Mouse (Mus musculus) kidney, embryonic 16.5 days (tissue): Measurements from ENCODE around the gene Clps. TPM values are rescaled to one million over a fixed set of nuclear protein-coding genes. Genes with fewer than 3 reads are reported as not detected.

Experiments
- ATAC-seq: fragments of 200-750 bp; cut with Nextera tagmentation; 2 replicates; pipeline ENCODE4 v1.8.0; 2017; ENCODE audit warnings: moderate TSS enrichment; ENCODE audit not compliant: low FRiP score, low TSS enrichment
- H3K27ac ChIP-seq: fragments of 300-500 bp; sonication (generic); 2 replicates; pipeline ENCODE4 v1.5.1; 2014; ENCODE audit warnings: low read length
- H3K27me3 ChIP-seq: fragments of 300-500 bp; sonication (generic); 2 replicates; pipeline ENCODE4 v1.6.1; 2014; ENCODE audit warnings: low read length, control low read depth, mixed read lengths; ENCODE audit not compliant: insufficient read depth
- H3K36me3 ChIP-seq: fragments of 300-500 bp; sonication (generic); 2 replicates; pipeline ENCODE4 v1.6.1; 2014; ENCODE audit warnings: low read length, control low read depth, mixed read lengths; ENCODE audit not compliant: insufficient read depth
- H3K4me1 ChIP-seq: fragments of 300-500 bp; sonication (generic); 2 replicates; pipeline ENCODE4 v1.6.1; 2014; ENCODE audit warnings: low read length, control low read depth, mixed read lengths; ENCODE audit not compliant: insufficient read depth
- H3K4me2 ChIP-seq: fragments of 300-500 bp; sonication (generic); replicated peaks from 2 replicates; pipeline ENCODE4 v1.6.1; 2014; ENCODE audit warnings: low read depth, low read length
- H3K4me3 ChIP-seq: fragments of 300-500 bp; sonication (generic); 2 replicates; pipeline ENCODE4 v1.5.1; 2014; ENCODE audit warnings: mild to moderate bottlenecking, low read length
- H3K9ac ChIP-seq: fragments of 300-500 bp; sonication (generic); replicated peaks from 2 replicates; pipeline ENCODE4 v1.6.1; 2014; ENCODE audit warnings: low read length
- H3K9me3 ChIP-seq: fragments of 300-500 bp; sonication (generic); 2 replicates; pipeline ENCODE4 v1.6.1; 2016; ENCODE audit warnings: low read length, control low read depth
- WGBS: fragments of 180-500 bp; shearing (Covaris S2); extraction: QIAGEN DNeasy Blood & Tissue Kit; methylation state at CpG from one replicate; pipeline ENCODE4 v1.1.7; 2014; 5-methylcytosine and 5-hydroxymethylcytosine counted together
- microRNA-seq: library from miRNA; unstranded; fragments of <30 nt; microRNA quantifications from one replicate; pipeline ENCODE4, GENCODE M21; 2016
- polyA plus RNA-seq: library from polyadenylated mRNA; unstranded; fragments of >200 nt; fragmentation: Nextera tagmentation; extraction: Ambion mirVana; gene quantifications from 2 replicates; pipeline ENCODE4 v1.2.1, GENCODE M21; 2015

The Clps gene
- polyA plus RNA-seq, 1 experiment from 2014 or later, result not detected

- Histone ChIP-seq H3K4me1 (peaks cover 59% of the 10 kb centered on the region), H3K9me3 (no peaks in the 10 kb centered on the region)
Measured at GRCm38 (mm10) chr17:28514555-28514954, 46.0 kb downstream of the Clps start.

GRCm38 (mm10) chr17:28513844-28514243, 46.7 kb downstream of the Clps start:
- no peak overlapping the region for H3K4me2 ChIP-seq
- peaks cover 59% of the 10 kb centered on the region for H3K4me1 ChIP-seq
- 59% methylated on average over 7 of the region's 7 CpGs for WGBS
- H3K4me3 ChIP-seq, result no peak overlapping the region
- H3K9ac ChIP-seq, result no peak overlapping the region
- H3K9me3 ChIP-seq, result no peaks in the 10 kb centered on the region
- no peak overlapping the region for H3K27ac ChIP-seq
- no peak for ATAC-seq
- no peaks in the 10 kb centered on the region for H3K36me3 ChIP-seq
- no peaks in the 10 kb centered on the region for H3K27me3 ChIP-seq

More at GRCm38 (mm10) chr17:28514555-28514954, 46.0 kb downstream of the Clps start:
- WGBS, result 68% methylated on average over 4 of the region's 5 CpGs
- H3K36me3 ChIP-seq, result no peaks in the 10 kb centered on the region
- no peak for ATAC-seq
- H3K27ac ChIP-seq, result no peak overlapping the region
- no peak overlapping the region for H3K9ac ChIP-seq
- H3K4me3 ChIP-seq, result no peak overlapping the region
- H3K4me2 ChIP-seq, result no peak overlapping the region
- H3K27me3 ChIP-seq, result no peaks in the 10 kb centered on the region

- peak overlapping the region; percentile 61; the same call in 1 of the 2 replicates for H3K27ac ChIP-seq
- H3K27me3 ChIP-seq, result no peaks in the 10 kb centered on the region
- no peaks in the 10 kb centered on the region for H3K36me3 ChIP-seq
- no peak overlapping the region for H3K9ac ChIP-seq
- ATAC-seq, result no peak
- H3K4me2 ChIP-seq, result no peak overlapping the region
- no peak overlapping the region for H3K4me3 ChIP-seq
- no peaks in the 10 kb centered on the region for H3K9me3 ChIP-seq
- peaks cover 54% of the 10 kb centered on the region for H3K4me1 ChIP-seq
- 58% methylated on average over 1 of the region's 1 CpGs for WGBS
Measured at GRCm38 (mm10) chr17:28513337-28513736, 47.2 kb downstream of the Clps start.

- H3K27ac ChIP-seq, result peak overlapping the region; percentile 61
Measured at GRCm38 (mm10) chr17:28512696-28513095, 47.9 kb downstream of the Clps start.

GRCm38 (mm10) chr17:28511616-28512541, 48.7 kb downstream of the Clps start:
- 33% methylated on average over 9 of the region's 9 CpGs for WGBS
- no peaks in the 10 kb centered on the region for H3K9me3 ChIP-seq
- peak overlapping the region; percentile 61 for H3K27ac ChIP-seq

More at GRCm38 (mm10) chr17:28512696-28513095, 47.9 kb downstream of the Clps start:
- Histone ChIP-seq H3K4me1 (peaks cover 52% of the 10 kb centered on the region), H3K9me3 (no peaks in the 10 kb centered on the region), H3K4me2 (no peak overlapping the region), H3K27me3 (no peaks in the 10 kb centered on the region), H3K9ac (peak overlapping the region; percentile 33; the same call in 1 of the 2 replicates), H3K36me3 (no peaks in the 10 kb centered on the region), H3K4me3 (no peak overlapping the region)
- WGBS, result 21% methylated on average over 6 of the region's 6 CpGs
- peak; percentile 76 for ATAC-seq

GRCm38 (mm10) chr17:28510445-28511342, 49.9 kb downstream of the Clps start:
- Histone ChIP-seq H3K4me1 (peaks cover 52% of the 10 kb centered on the region), H3K27ac (0 out of 2 replicates have a peak overlapping the region, but pooled peaks have one; percentile 49), H3K9ac (peak overlapping the region; percentile 59), H3K4me2 (peak overlapping the region; percentile 50), H3K36me3 (no peaks in the 10 kb centered on the region), H3K4me3 (peak overlapping the region; percentile 28), H3K27me3 (no peaks in the 10 kb centered on the region), H3K9me3 (no peaks in the 10 kb centered on the region)
- WGBS, result 4% methylated on average over 28 of the region's 28 CpGs
- no peak for ATAC-seq

More at GRCm38 (mm10) chr17:28511616-28512541, 48.7 kb downstream of the Clps start:
- H3K4me3 ChIP-seq, result no peak overlapping the region
- no peaks in the 10 kb centered on the region for H3K27me3 ChIP-seq
- H3K36me3 ChIP-seq, result no peaks in the 10 kb centered on the region
- no peak overlapping the region for H3K4me2 ChIP-seq
- peaks cover 54% of the 10 kb centered on the region for H3K4me1 ChIP-seq
- no peak overlapping the region for H3K9ac ChIP-seq
- no peak for ATAC-seq

Small RNA genes lying within 50 kb of the gene (microRNA-seq; reads per million reads assigned to microRNA genes)
- not detected for gene Gm25195
- not detected for gene Mir6969

Other genes starting within 250 kb of the Clps start
- gene Fance, start 247.2 kb downstream of the Clps start, polyA plus RNA-seq, result 32.3 and 34.0 TPM in 2 replicates
- 543 and 653 TPM in 2 replicates for gene Rpl10a, start 232.3 kb downstream of the Clps start, polyA plus RNA-seq
- 10.7 and 11.5 TPM in 2 replicates for gene Tead3, start 209.9 kb downstream of the Clps start, polyA plus RNA-seq
- 6.4 and 8.7 TPM in 2 replicates for gene Tulp1, start 195.5 kb downstream of the Clps start, polyA plus RNA-seq
- gene Fkbp5, start 43.2 kb downstream of the Clps start, polyA plus RNA-seq, result 35.5 and 36.0 TPM in 2 replicates
- gene Armc12, start 30.0 kb downstream of the Clps start, polyA plus RNA-seq, result not detected in 2 replicates
- not detected in 2 replicates for gene Clpsl2, start 11.4 kb downstream of the Clps start, polyA plus RNA-seq
- 0.61 and 0.89 TPM in 2 replicates for gene Lhfpl5, start 14.9 kb upstream of the Clps start, polyA plus RNA-seq
- 73.7 and 88.3 TPM in 2 replicates for gene Srpk1, start 61.9 kb upstream of the Clps start, polyA plus RNA-seq
- 0.46 and 0.53 TPM in 2 replicates for gene Slc26a8, start 129.5 kb upstream of the Clps start, polyA plus RNA-seq
- gene Mapk14, start 130.6 kb upstream of the Clps start, polyA plus RNA-seq, result 42.6 and 44.3 TPM in 2 replicates
- 1.8 and 4.2 TPM in 2 replicates for gene AC170998.1, start 165.3 kb upstream of the Clps start, polyA plus RNA-seq
- 52.5 and 57.2 TPM in 2 replicates for gene Mapk13, start 208.5 kb upstream of the Clps start, polyA plus RNA-seq
- gene Brpf3, start 240.3 kb upstream of the Clps start, polyA plus RNA-seq, result 9.9 and 11.0 TPM in 2 replicates